14 mouse cellular contexts compared by ENCODE assay signal in genomic region chr12:41621341-41621740, GRCm38 (mm10).
DNase-seq lines count a peak whose midpoint lies in the region.
"Had no signal": no experiment of that assay in that cellular context is flagged by ENCODE, and none has a peak within 500 bp of the region (broad histone marks: within the 10 kb centered on the region; RNA-seq: fewer than 3 reads in every experiment).

No protein-coding gene starts in this region.

- DNase-seq in layer of hippocampus, adult 18-20 months (ENCODE audit: low spot score in 2 of 2): peak; percentile 19 to 39
- no peak for DNase-seq in layer of hippocampus, postnatal 14 days (ENCODE audit: low spot score in 2 of 2)
- peak; percentile 7 to 11 for DNase-seq in frontal cortex, postnatal 10 days (ENCODE audit: low spot score in 2 of 2)
- DNase-seq in left cerebral cortex, postnatal 14 days (ENCODE audit: low spot score in 2 of 2): peak; percentile 28 to 31
- DNase-seq in right cerebral cortex, postnatal 36 days (ENCODE audit: low spot score in 2 of 2): peak; percentile 13 to 26
- DNase-seq in urinary bladder, postnatal 36 days (ENCODE audit: low spot score in 2 of 2): no peak
- no peak for DNase-seq in spleen, postnatal 4 days (ENCODE audit: low spot score in 2 of 2)
- DNase-seq: adrenal gland, postnatal 14 days; cerebellum, adult 11 months; cerebellum, postnatal 10 days; gastrocnemius, postnatal 10 days; kidney, adult 2 months; kidney, postnatal 10 days; thymus, postnatal 25 days had no signal

- intact Hi-C loops in left cerebral cortex, postnatal 14 days (cut with DNase I): no loop called here

Comparison
In these comparisons a context has a peak if more than half of its experiments do, and no peak if none do; other contexts are left out.
1. DNase-seq: peak in layer of hippocampus, adult 18-20 months (2 of 2), frontal cortex, postnatal 10 days (2 of 2), left cerebral cortex, postnatal 14 days (2 of 2) and right cerebral cortex, postnatal 36 days (2 of 2); none in layer of hippocampus, postnatal 14 days (0 of 2), urinary bladder, postnatal 36 days (0 of 2) and spleen, postnatal 4 days (0 of 2).